Comparison of ENCODE assay signal across 8 mouse cellular contexts in genomic region chr16:50429692-50430514, GRCm38 (mm10). TPM values are rescaled to one million over a fixed set of nuclear protein-coding genes. Genes with fewer than 3 reads are reported as not detected.
A peak's percentile ranks its signal among the peaks of the same experiment; 100 is the strongest.
DNase-seq lines count a peak whose midpoint lies in the region; ATAC-seq and TF ChIP-seq lines count a peak whose summit lies in the region.

No protein-coding gene starts in this region.

- H3K4me1 ChIP-seq in ES-E14 (ENCODE audit: control insufficient read depth in 2 of 2, insufficient read depth in 2 of 2, low read length in 2 of 2, poor library complexity in 1 of 2), result peaks cover 0 to 10% of the 10 kb centered on the region in 2 experiments; a peak in 2 of 4 replicates
- H3K4me1 ChIP-seq in forebrain, embryonic 11.5 days (replicated peaks; ENCODE audit: control insufficient read depth, insufficient read depth, low read length), result no peaks in the 10 kb centered on the region; the same call in 1 of the 2 replicates
- no peaks in the 10 kb centered on the region for H3K4me1 ChIP-seq in lung, postnatal 0 days (ENCODE audit: insufficient read depth, low read depth, low read length)

- H3K4me3 ChIP-seq in ES-E14 (ENCODE audit: insufficient read depth in 1 of 2, low read depth in 1 of 2, low read length in 2 of 2, poor library complexity in 1 of 2, severe bottlenecking in 1 of 2), result peak overlapping the region; percentile 87 to 95
- H3K4me3 ChIP-seq in forebrain, embryonic 11.5 days (ENCODE audit: low read depth, low read length), result peak overlapping the region; percentile 87
- H3K4me3 ChIP-seq in lung, postnatal 0 days (ENCODE audit: low read depth, low read length), result peak overlapping the region; percentile 88

- no peaks in the 10 kb centered on the region for H3K36me3 ChIP-seq in ES-E14 (ENCODE audit: control insufficient read depth, insufficient read depth, low read length, poor library complexity, severe bottlenecking)
- no peaks in the 10 kb centered on the region for H3K36me3 ChIP-seq in forebrain, embryonic 11.5 days (ENCODE audit: control insufficient read depth, insufficient read depth, low read length)
- H3K36me3 ChIP-seq in lung, postnatal 0 days (ENCODE audit: insufficient read depth, low read length), result no peaks in the 10 kb centered on the region

- WGBS in forebrain, embryonic 11.5 days, result under 1% methylated on average over 61 of the region's 69 CpGs
- WGBS in lung, postnatal 0 days, result under 1% methylated on average over 44 of the region's 69 CpGs

- no peaks in the 10 kb centered on the region for H3K9me3 ChIP-seq in ES-E14 (ENCODE audit: control insufficient read depth, insufficient read depth, low read depth, low read length)
- H3K9me3 ChIP-seq in forebrain, embryonic 11.5 days (ENCODE audit: control insufficient read depth, low read length), result no peaks in the 10 kb centered on the region
- no peaks in the 10 kb centered on the region for H3K9me3 ChIP-seq in lung, postnatal 0 days (ENCODE audit: low read length)

- no peak for DNase-seq in ES-E14 (ENCODE audit: low read depth, low spot score)
- DNase-seq in brain, adult 2 months (ENCODE audit: low read depth, low spot score), result peak; percentile 29
- peak; percentile 77 for DNase-seq in forebrain, embryonic 11.5 days (ENCODE audit: low spot score)
- DNase-seq in heart, postnatal 14 days, result peak; percentile 48 to 49
- peak; percentile 14 to 16 for DNase-seq in layer of hippocampus, adult 8-10 months (ENCODE audit: low spot score in 2 of 2)
- peak; percentile 49 for DNase-seq in lung, postnatal 0 days (ENCODE audit: low spot score)
- peak; percentile 31 for DNase-seq in ovary, postnatal 14 days (ENCODE audit: low spot score)
- peak; percentile 34 to 56 for DNase-seq in thymus, postnatal 36 days

- peak overlapping the region; percentile 91 for H3K4me2 ChIP-seq in forebrain, embryonic 11.5 days (ENCODE audit: low read depth, low read length, severe bottlenecking)
- peak overlapping the region; percentile 100 for H3K4me2 ChIP-seq in lung, postnatal 0 days (replicated peaks; ENCODE audit: low read depth, low read length)

- H3K9ac ChIP-seq in ES-E14 (ENCODE audit: insufficient read depth, low read depth, low read length, poor library complexity, severe bottlenecking), result peak overlapping the region; percentile 39
- H3K9ac ChIP-seq in forebrain, embryonic 11.5 days (ENCODE audit: low read length), result peak overlapping the region; percentile 85
- peak overlapping the region; percentile 62 for H3K9ac ChIP-seq in lung, postnatal 0 days (replicated peaks; ENCODE audit: low read depth)

- intact Hi-C loops in heart, postnatal 14 days (cut with DNase I), result loop anchor here (2.0 to 5.0 kb wide), 2 partner anchors 48 to 99 kb away; no protein-coding TSS in a partner anchor

- TF ChIP-seq EP300 in lung, postnatal 0 days (IDR thresholded peaks at IDR 0.05), result no peak

- H3K27ac ChIP-seq in ES-E14 (ENCODE audit: insufficient read depth, low read depth, low read length, poor library complexity, severe bottlenecking), result no peak overlapping the region
- H3K27ac ChIP-seq in forebrain, embryonic 11.5 days (ENCODE audit: low read depth, low read length), result no peak overlapping the region
- H3K27ac ChIP-seq in lung, postnatal 0 days (ENCODE audit: low read length), result no peak overlapping the region

- TF ChIP-seq CTCF in lung, postnatal 0 days (IDR thresholded peaks at IDR 0.05), result peak; percentile 33

- H3K27me3 ChIP-seq in forebrain, embryonic 11.5 days (ENCODE audit: control insufficient read depth, insufficient read depth, low read length), result no peaks in the 10 kb centered on the region
- no peaks in the 10 kb centered on the region for H3K27me3 ChIP-seq in lung, postnatal 0 days (replicated peaks; ENCODE audit: insufficient read depth, low read length)

- ATAC-seq in forebrain, embryonic 11.5 days (replicated peaks; ENCODE audit: low FRiP score), result peak; percentile 31
- no peak for ATAC-seq in lung, postnatal 0 days

- in situ Hi-C loops in ES-E14 (cut with MboI; ENCODE audit: low sequenced_read_pairs in 2 of 2, unreplicated experiment in 2 of 2), result no loop called here

TF ChIP-seq in ES-E14, 5 proteins besides CTCF, POLR2A, EP300 and RAD21:
- no peak for TF ChIP-seq HCFC1 (IDR thresholded peaks at IDR 0.05; ENCODE audit: borderline replicate concordance, insufficient read depth, low read length)
- TF ChIP-seq MAFK (IDR thresholded peaks at IDR 0.05; ENCODE audit: insufficient read depth, low read depth, low read length), result no peak
- no peak for TF ChIP-seq ZC3H11A (IDR thresholded peaks at IDR 0.05; ENCODE audit: borderline replicate concordance, low read depth, low read length)
- TF ChIP-seq CHD2 (IDR thresholded peaks at IDR 0.05; ENCODE audit: low read depth, low read length), result no peak
- no peak for TF ChIP-seq ZNF384 (IDR thresholded peaks at IDR 0.05; ENCODE audit: low read depth, low read length)
TF ChIP-seq in ES-E14: peak in this region for 0.

RNA-seq across cellular contexts. Expression of gene Bbx, which starts 2.3 kb away (rescaled TPM):
- total RNA-seq in ES-E14 (2012; rRNA removed), result 24.9 and 31.2 TPM in 2 replicates
- 30.1 and 38.0 TPM in 2 replicates for polyA plus RNA-seq in forebrain, embryonic 11.5 days (2014; fragmentation: Nextera tagmentation; extraction: Ambion mirVana)
- total RNA-seq in heart, postnatal 14 days (2021), result 10 to 100 TPM; 15.4 to 18.0 TPM
- 10 to 100 TPM; 25.6 to 31.1 (median 27.8) TPM for total RNA-seq in layer of hippocampus, adult 8-10 months (2022)
- 25.2 and 30.0 TPM in 2 replicates for polyA plus RNA-seq in lung, postnatal 0 days (2015; fragmentation: Nextera tagmentation; extraction: Ambion mirVana)
